Mouse (Mus musculus) kidney, embryonic 15.5 days (tissue): ENCODE results near the gene Plod1. TPM values are rescaled to one million over a fixed set of nuclear protein-coding genes. Genes with fewer than 3 reads are reported as not detected.

ENCODE experiments used
- ATAC-seq: fragments of 200-750 bp; cut with Nextera tagmentation; replicated peaks from 2 replicates; pipeline ENCODE4 v1.8.0; 2017; ENCODE audit warnings: moderate TSS enrichment; ENCODE audit not compliant: low FRiP score
- H3K27ac ChIP-seq: fragments of 300-500 bp; sonication (generic); 2 replicates; pipeline ENCODE4 v1.5.1; 2015; ENCODE audit warnings: mild to moderate bottlenecking, inconsistent platforms
- H3K27me3 ChIP-seq: fragments of 300-500 bp; sonication (generic); 2 replicates; pipeline ENCODE4 v1.6.1; 2015; ENCODE audit warnings: inconsistent platforms
- H3K36me3 ChIP-seq: fragments of 300-500 bp; sonication (generic); 2 replicates; pipeline ENCODE4 v1.6.1; 2015; ENCODE audit warnings: inconsistent platforms
- H3K4me1 ChIP-seq: fragments of 300-500 bp; sonication (generic); 2 replicates; pipeline ENCODE4 v1.6.1; 2015; ENCODE audit warnings: inconsistent platforms
- H3K4me2 ChIP-seq: fragments of 300-500 bp; sonication (generic); 2 replicates; pipeline ENCODE4 v1.6.1; 2015; ENCODE audit warnings: moderate library complexity, mild to moderate bottlenecking, inconsistent platforms
- H3K4me3 ChIP-seq: fragments of 300-500 bp; sonication (generic); replicated peaks from 2 replicates; pipeline ENCODE4 v1.5.1; 2015; ENCODE audit warnings: mild to moderate bottlenecking, inconsistent platforms
- H3K9ac ChIP-seq: fragments of 300-500 bp; sonication (generic); 2 replicates; pipeline ENCODE4 v1.6.1; 2015; ENCODE audit warnings: mild to moderate bottlenecking, inconsistent platforms
- H3K9me3 ChIP-seq: fragments of 300-500 bp; sonication (generic); replicated peaks from 2 replicates; pipeline ENCODE4 v1.6.1; 2016; ENCODE audit warnings: inconsistent platforms
- WGBS: fragments of 180-500 bp; shearing (Covaris S2); methylation state at CpG from one replicate; pipeline ENCODE4 v1.1.7; 2015; ENCODE audit warnings: mixed read lengths; 5-methylcytosine and 5-hydroxymethylcytosine counted together
- polyA plus RNA-seq: library from polyadenylated mRNA; unstranded; fragments of >200 nt; fragmentation: Nextera tagmentation; extraction: Ambion mirVana; gene quantifications from 2 replicates; pipeline ENCODE4 v1.2.1, GENCODE M21; 2015

Gene Plod1
- polyA plus RNA-seq, 1 experiment from 2014 or later: 56.0 TPM

DNA sequence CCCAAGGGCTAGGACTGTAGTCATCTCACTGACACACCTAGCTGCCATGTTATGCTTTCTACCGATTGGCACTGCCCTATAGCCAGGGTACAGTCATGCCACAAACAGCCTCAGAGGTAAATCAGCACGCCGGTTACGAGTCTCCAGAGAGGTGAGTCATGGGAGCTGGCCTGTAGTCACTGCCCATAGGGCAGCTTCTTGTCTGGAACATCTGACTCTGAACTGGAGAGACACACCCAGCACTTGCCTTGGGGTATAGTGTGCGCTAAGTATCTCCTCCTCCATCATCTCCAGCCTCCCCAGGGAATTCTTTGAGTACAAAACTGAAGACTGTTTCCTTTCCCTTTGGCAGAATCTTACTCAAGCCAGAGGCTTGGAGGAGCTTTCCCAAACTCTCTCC lies 30.3 kb downstream of the Plod1 start:
- Histone ChIP-seq H3K36me3 (peaks cover 30% of the 10 kb centered on the region), H3K27ac (no peak overlapping the region), H3K4me3 (no peak overlapping the region), H3K4me1 (peaks cover 13% of the 10 kb centered on the region), H3K9ac (no peak overlapping the region), H3K4me2 (no peak overlapping the region), H3K9me3 (no peaks in the 10 kb centered on the region), H3K27me3 (no peaks in the 10 kb centered on the region)
- no peak for ATAC-seq
- 84% methylated on average over 5 of the region's 5 CpGs for WGBS

GRCm38 (mm10) chr4:147905090-147905659 lies 31.4 kb downstream of the Plod1 start:
- H3K4me2 ChIP-seq: peak overlapping the region; percentile 78
- H3K4me3 ChIP-seq: peak overlapping the region; percentile 97
- H3K9ac ChIP-seq: peak overlapping the region; percentile 89; the same call in 1 of the 2 replicates
- H3K27me3 ChIP-seq: no peaks in the 10 kb centered on the region
- peaks cover 13% of the 10 kb centered on the region for H3K4me1 ChIP-seq
- peak; percentile 19 for ATAC-seq
- no peaks in the 10 kb centered on the region for H3K9me3 ChIP-seq
- WGBS: 2% methylated on average over 8 of the region's 8 CpGs
- no peak overlapping the region for H3K27ac ChIP-seq
- H3K36me3 ChIP-seq: peaks cover 29% of the 10 kb centered on the region

GRCm38 (mm10) chr4:147904313-147905089 lies 32.1 kb downstream of the Plod1 start, which contains the start of gene Mfn2:
TSS of gene Mfn2 (minus strand) at chr4:147904704.
- peak within 1 kb of the TSS; percentile 89 for H3K9ac ChIP-seq
- whole genome bisulfite sequencing: 1% methylated on average over 54 of the region's 59 CpGs
- peak within 1 kb of the TSS; percentile 86 for H3K27ac ChIP-seq
- peaks cover 13% of the 10 kb centered on the region for H3K4me1 ChIP-seq
- no peaks in the 10 kb centered on the region for H3K27me3 ChIP-seq
- ATAC-seq: peak; percentile 94
- H3K4me2 ChIP-seq: peak within 1 kb of the TSS; percentile 78
- H3K36me3 ChIP-seq: peaks cover 31% of the 10 kb centered on the region
- H3K9me3 ChIP-seq: no peaks in the 10 kb centered on the region
- peak within 1 kb of the TSS; percentile 97 for H3K4me3 ChIP-seq

DNA sequence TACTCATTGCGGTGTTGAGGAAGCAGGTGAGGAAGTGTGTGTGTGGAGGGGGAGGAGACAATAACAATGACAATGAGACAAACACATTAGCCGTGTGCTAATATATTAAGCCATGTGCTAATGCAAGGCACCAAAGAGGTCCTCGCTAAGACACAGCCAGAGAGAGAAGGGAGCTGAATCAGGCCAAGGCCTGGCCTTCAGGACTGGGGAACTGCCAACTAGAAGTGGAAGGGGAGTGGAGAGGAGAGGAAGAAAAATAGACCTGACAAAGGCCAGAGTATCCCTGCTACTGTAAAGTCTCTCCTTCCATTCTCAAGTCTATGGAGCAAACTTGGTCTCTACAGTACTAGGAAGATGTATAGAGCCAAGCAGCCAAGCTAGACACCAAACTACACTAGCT lies 33.0 kb downstream of the Plod1 start:
- H3K9me3 ChIP-seq: no peaks in the 10 kb centered on the region

DNA sequence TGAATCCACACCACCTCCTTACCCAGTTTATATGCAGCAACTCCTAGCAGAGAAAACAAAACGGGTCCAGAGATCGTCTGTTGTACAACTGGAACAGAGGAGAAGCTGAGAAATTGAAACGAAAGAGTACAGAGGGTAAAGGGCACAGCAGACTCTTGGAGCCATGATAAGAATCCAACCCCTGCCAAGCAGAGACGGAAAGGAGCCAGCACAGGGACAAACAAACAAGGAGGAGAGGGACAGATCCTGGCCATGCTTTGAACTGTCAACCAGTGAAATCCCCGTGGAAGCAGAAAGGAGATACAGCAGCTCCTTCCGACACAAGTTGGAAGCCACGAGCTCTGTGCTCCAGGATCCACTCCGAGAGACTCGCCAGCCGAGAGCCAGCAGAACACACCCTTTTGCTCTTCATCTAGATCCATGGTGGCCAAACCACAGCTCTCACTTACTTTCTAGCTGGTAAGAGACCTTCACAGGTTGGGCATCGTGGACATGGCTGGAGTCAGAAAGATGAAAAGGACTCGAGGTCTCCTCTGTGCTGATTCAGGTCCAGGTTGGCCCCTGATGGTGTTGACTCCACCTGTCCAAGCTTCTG lies 33.6 kb downstream of the Plod1 start:
- no peaks in the 10 kb centered on the region for H3K9me3 ChIP-seq
- H3K4me3 ChIP-seq: no peak overlapping the region
- no peaks in the 10 kb centered on the region for H3K27me3 ChIP-seq
- H3K27ac ChIP-seq: no peak overlapping the region
- H3K9ac ChIP-seq: no peak overlapping the region
- 91% methylated on average over 12 of the region's 12 CpGs for WGBS
- H3K4me1 ChIP-seq: peaks cover 13% of the 10 kb centered on the region
- H3K36me3 ChIP-seq: peaks cover 46% of the 10 kb centered on the region
- ATAC-seq: no peak
- no peak overlapping the region for H3K4me2 ChIP-seq

More for the DNA sequence above, 33.0 kb downstream of the Plod1 start:
- H3K4me3 ChIP-seq: peak overlapping the region; percentile 97
- peak overlapping the region; percentile 89 for H3K9ac ChIP-seq
- H3K4me2 ChIP-seq: peak overlapping the region; percentile 78
- H3K36me3 ChIP-seq: peaks cover 40% of the 10 kb centered on the region
- no peak for ATAC-seq
- 72% methylated on average over 3 of the region's 3 CpGs for WGBS
- H3K27me3 ChIP-seq: no peaks in the 10 kb centered on the region
- H3K27ac ChIP-seq: no peak overlapping the region
- H3K4me1 ChIP-seq: peaks cover 13% of the 10 kb centered on the region

DNA sequence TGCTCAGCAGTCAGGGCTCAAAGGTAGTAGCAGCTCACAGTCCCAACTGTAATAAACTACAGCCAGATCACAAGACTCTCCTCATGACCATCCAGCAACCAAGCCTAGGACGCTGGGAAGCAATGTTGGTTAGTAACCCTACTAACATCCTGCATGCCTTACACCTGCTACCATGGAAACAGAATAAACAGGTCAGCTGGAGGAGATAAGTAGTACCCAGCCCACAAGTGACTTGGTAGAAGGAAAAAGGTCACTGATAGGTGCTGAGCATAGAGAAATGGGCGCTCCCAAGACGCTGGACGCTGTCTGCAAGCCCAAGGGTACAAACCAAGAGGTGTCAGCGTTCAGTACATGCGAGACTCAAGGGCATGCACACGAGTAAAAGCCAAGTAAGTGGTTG lies 36.1 kb downstream of the Plod1 start:
- H3K4me1 ChIP-seq: peaks cover 13% of the 10 kb centered on the region
- no peak overlapping the region for H3K27ac ChIP-seq
- no peaks in the 10 kb centered on the region for H3K9me3 ChIP-seq
- no peaks in the 10 kb centered on the region for H3K27me3 ChIP-seq
- H3K4me2 ChIP-seq: no peak overlapping the region
- ATAC-seq: no peak
- WGBS: 90% methylated on average over 7 of the region's 7 CpGs
- peaks cover 71% of the 10 kb centered on the region for H3K36me3 ChIP-seq
- no peak overlapping the region for H3K4me3 ChIP-seq
- H3K9ac ChIP-seq: no peak overlapping the region

GRCm38 (mm10) chr4:147897348-147897747 lies 39.2 kb downstream of the Plod1 start:
- WGBS: 84% methylated on average over 3 of the region's 3 CpGs
- no peaks in the 10 kb centered on the region for H3K9me3 ChIP-seq
- ATAC-seq: no peak
- no peaks in the 10 kb centered on the region for H3K27me3 ChIP-seq
- no peaks in the 10 kb centered on the region for H3K4me1 ChIP-seq
- H3K9ac ChIP-seq: no peak overlapping the region
- H3K36me3 ChIP-seq: peaks cover 91% of the 10 kb centered on the region
- no peak overlapping the region for H3K4me2 ChIP-seq
- no peak overlapping the region for H3K27ac ChIP-seq
- H3K4me3 ChIP-seq: no peak overlapping the region

GRCm38 (mm10) chr4:147896411-147896810 lies 40.2 kb downstream of the Plod1 start:
- Histone ChIP-seq H3K27ac (no peak overlapping the region), H3K27me3 (no peaks in the 10 kb centered on the region), H3K4me2 (no peak overlapping the region), H3K36me3 (peaks cover 91% of the 10 kb centered on the region), H3K9ac (no peak overlapping the region), H3K9me3 (no peaks in the 10 kb centered on the region), H3K4me1 (no peaks in the 10 kb centered on the region), H3K4me3 (no peak overlapping the region)
- ATAC-seq: no peak
- WGBS: 68% methylated on average over 1 of the region's 1 CpGs

DNA sequence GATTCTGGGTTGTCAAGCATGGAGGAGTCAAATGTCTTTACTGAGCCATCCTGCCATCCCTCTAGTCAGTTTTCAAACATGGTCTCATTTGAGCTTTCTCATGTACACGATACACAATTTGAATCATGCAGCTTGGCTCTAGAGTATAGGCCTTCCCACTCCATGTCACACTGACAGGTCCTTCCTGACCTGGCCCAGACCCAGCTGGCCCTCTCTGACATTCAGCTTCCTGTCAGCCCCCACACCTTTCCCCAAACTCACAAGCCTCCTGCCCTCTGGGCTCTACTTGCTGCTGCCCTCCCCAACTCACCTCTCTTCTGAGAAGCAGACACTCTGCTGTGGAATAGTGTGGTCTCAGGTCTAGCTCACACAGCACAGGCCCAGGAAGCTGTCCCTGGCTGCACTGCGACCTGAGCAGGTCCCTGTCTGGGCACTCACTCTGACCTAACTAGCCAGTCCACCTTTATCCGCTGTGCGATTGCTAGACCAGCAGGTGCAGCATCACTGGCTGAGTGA lies 40.7 kb downstream of the Plod1 start:
- no peak overlapping the region for H3K27ac ChIP-seq
- H3K9ac ChIP-seq: no peak overlapping the region
- H3K4me2 ChIP-seq: no peak overlapping the region
- H3K27me3 ChIP-seq: no peaks in the 10 kb centered on the region
- H3K4me3 ChIP-seq: no peak overlapping the region
- no peak for ATAC-seq
- no peaks in the 10 kb centered on the region for H3K4me1 ChIP-seq
- no peaks in the 10 kb centered on the region for H3K9me3 ChIP-seq
- 92% methylated on average over 4 of the region's 4 CpGs for WGBS
- H3K36me3 ChIP-seq: peaks cover 97% of the 10 kb centered on the region

- no peak overlapping the region for H3K4me3 ChIP-seq
- ATAC-seq: no peak
- H3K27me3 ChIP-seq: no peaks in the 10 kb centered on the region
- 85% methylated on average over 6 of the region's 6 CpGs for WGBS
- H3K9me3 ChIP-seq: no peaks in the 10 kb centered on the region
- H3K9ac ChIP-seq: no peak overlapping the region
- H3K4me2 ChIP-seq: no peak overlapping the region
- no peaks in the 10 kb centered on the region for H3K4me1 ChIP-seq
- H3K27ac ChIP-seq: no peak overlapping the region
- peaks cover 93% of the 10 kb centered on the region for H3K36me3 ChIP-seq
Observed at GRCm38 (mm10) chr4:147890341-147890740, 46.2 kb downstream of the Plod1 start.

DNA sequence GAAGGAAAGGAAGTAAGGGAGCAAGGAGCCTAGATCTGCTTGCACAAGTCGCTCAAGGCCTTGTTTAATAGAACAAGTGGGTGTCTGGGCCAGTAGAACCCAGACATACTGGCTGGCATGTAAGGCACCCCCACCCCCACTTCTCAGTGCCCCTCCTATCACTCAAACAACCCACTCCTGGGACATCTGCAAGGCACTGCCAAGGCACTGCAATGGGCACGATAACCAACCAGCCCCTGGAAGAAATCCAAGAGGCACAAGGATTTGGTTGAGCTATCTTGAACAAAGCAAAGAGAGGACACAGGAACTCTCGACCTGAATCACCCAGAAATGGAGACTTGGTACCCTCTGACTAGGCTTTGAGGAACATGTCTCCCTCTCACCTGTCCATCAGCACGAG lies 48.3 kb downstream of the Plod1 start:
- H3K36me3 ChIP-seq: peaks cover 94% of the 10 kb centered on the region
- H3K9ac ChIP-seq: no peak overlapping the region
- H3K27me3 ChIP-seq: no peaks in the 10 kb centered on the region
- no peaks in the 10 kb centered on the region for H3K9me3 ChIP-seq
- H3K4me1 ChIP-seq: no peaks in the 10 kb centered on the region
- no peak overlapping the region for H3K4me3 ChIP-seq
- WGBS: 93% methylated on average over 4 of the region's 4 CpGs
- no peak overlapping the region for H3K27ac ChIP-seq
- no peak overlapping the region for H3K4me2 ChIP-seq
- no peak for ATAC-seq

GRCm38 (mm10) chr4:147887277-147887676 lies 49.3 kb downstream of the Plod1 start:
- Histone ChIP-seq H3K9ac (no peak overlapping the region), H3K36me3 (peaks cover 96% of the 10 kb centered on the region), H3K4me1 (no peaks in the 10 kb centered on the region), H3K27me3 (no peaks in the 10 kb centered on the region), H3K4me2 (no peak overlapping the region), H3K27ac (no peak overlapping the region), H3K4me3 (no peak overlapping the region), H3K9me3 (no peaks in the 10 kb centered on the region)
- no peak for ATAC-seq
- WGBS: 89% methylated on average over 7 of the region's 7 CpGs
